ENCODE assay signal across 8 mouse cellular contexts in genomic region chr2:147012141-147012622, GRCm38 (mm10). TPM values are rescaled to one million over a fixed set of nuclear protein-coding genes. Genes with fewer than 3 reads are reported as not detected.
DNase-seq lines count a peak whose midpoint lies in the region; ATAC-seq lines count a peak whose summit lies in the region.

No protein-coding gene starts in this region.

- H3K9ac ChIP-seq in forebrain, embryonic 14.5 days (ENCODE audit: low read length): peak overlapping the region; percentile 93
- peak overlapping the region; percentile 88 for H3K9ac ChIP-seq in limb, embryonic 11.5 days (ENCODE audit: low read length)
- H3K9ac ChIP-seq in neural tube, embryonic 14.5 days (replicated peaks; ENCODE audit: low read depth, low read length): peak overlapping the region; percentile 83; the same call in 1 of the 2 replicates

- peak overlapping the region; percentile 83 for H3K4me3 ChIP-seq in forebrain, embryonic 14.5 days (ENCODE audit: low read depth, low read length)
- H3K4me3 ChIP-seq in limb, embryonic 11.5 days (ENCODE audit: low read depth, low read length): peak overlapping the region; percentile 66
- peak overlapping the region; percentile 92 for H3K4me3 ChIP-seq in neural tube, embryonic 14.5 days (ENCODE audit: low read depth, low read length)

- WGBS in forebrain, embryonic 14.5 days: 48% methylated on average over 7 of the region's 7 CpGs
- 49% methylated on average over 7 of the region's 7 CpGs for WGBS in limb, embryonic 11.5 days
- WGBS in neural tube, embryonic 14.5 days: 44% methylated on average over 7 of the region's 7 CpGs

- peak; percentile 5 for DNase-seq in layer of hippocampus, adult 9-11 months
- no peak for DNase-seq in layer of hippocampus, adult 8-10 months (ENCODE audit: low spot score in 2 of 2)
- DNase-seq in forebrain, embryonic 14.5 days (ENCODE audit: low spot score): no peak
- DNase-seq in limb, embryonic 11.5 days (ENCODE audit: low spot score): no peak
- DNase-seq in urinary bladder, postnatal 36 days (ENCODE audit: low spot score in 2 of 2): no peak
- no peak for DNase-seq in layer of hippocampus, adult 18-20 months (ENCODE audit: low spot score in 2 of 2)

- ATAC-seq in activated CD4-positive, CD25-positive, alpha-beta regulatory T cell, adult 4 months: peak; percentile 2
- ATAC-seq in forebrain, embryonic 14.5 days: 0 out of 2 replicates have a peak, but pooled peaks have one; percentile 0
- ATAC-seq in limb, embryonic 11.5 days (ENCODE audit: insufficient number of reproducible peaks, low FRiP score, low TSS enrichment, low read depth): no peak
- peak; percentile 2; the same call in 1 of the 2 replicates for ATAC-seq in neural tube, embryonic 14.5 days (ENCODE audit: low read depth)

- H3K4me2 ChIP-seq in forebrain, embryonic 14.5 days (ENCODE audit: low read length): peak overlapping the region; percentile 74
- H3K4me2 ChIP-seq in limb, embryonic 11.5 days (ENCODE audit: low read depth, severe bottlenecking): peak overlapping the region; percentile 66
- H3K4me2 ChIP-seq in neural tube, embryonic 14.5 days (ENCODE audit: low read depth, low read length): peak overlapping the region; percentile 55

- H3K27me3 ChIP-seq in forebrain, embryonic 14.5 days (replicated peaks; ENCODE audit: control insufficient read depth, insufficient read depth, low read length): no peaks in the 10 kb centered on the region
- no peaks in the 10 kb centered on the region for H3K27me3 ChIP-seq in limb, embryonic 11.5 days (ENCODE audit: control insufficient read depth, insufficient read depth, low read length)
- peaks cover 2% of the 10 kb centered on the region; the same call in 1 of the 2 replicates for H3K27me3 ChIP-seq in neural tube, embryonic 14.5 days (ENCODE audit: control insufficient read depth, insufficient read depth, low read length)

- peaks cover 14% of the 10 kb centered on the region for H3K4me1 ChIP-seq in forebrain, embryonic 14.5 days (ENCODE audit: control insufficient read depth, insufficient read depth, low read length)
- 0 out of 2 replicates have a peak, but pooled peaks cover 5% of the 10 kb centered on the region for H3K4me1 ChIP-seq in limb, embryonic 11.5 days (ENCODE audit: control insufficient read depth, insufficient read depth, low read length)
- H3K4me1 ChIP-seq in neural tube, embryonic 14.5 days (ENCODE audit: control insufficient read depth, insufficient read depth, low read length): peaks cover 14% of the 10 kb centered on the region; the same call in 1 of the 2 replicates

- peak overlapping the region; percentile 98 for H3K27ac ChIP-seq in forebrain, embryonic 14.5 days (ENCODE audit: low read depth, low read length)
- H3K27ac ChIP-seq in limb, embryonic 11.5 days (replicated peaks; ENCODE audit: low read depth, low read length): peak overlapping the region; percentile 88
- peak overlapping the region; percentile 97 for H3K27ac ChIP-seq in neural tube, embryonic 14.5 days (ENCODE audit: low read depth, low read length)

- H3K9me3 ChIP-seq in forebrain, embryonic 14.5 days (replicated peaks; ENCODE audit: control insufficient read depth, low read length): no peaks in the 10 kb centered on the region
- H3K9me3 ChIP-seq in limb, embryonic 11.5 days (ENCODE audit: control insufficient read depth, low read length): no peaks in the 10 kb centered on the region
- H3K9me3 ChIP-seq in neural tube, embryonic 14.5 days (ENCODE audit: control insufficient read depth, low read length): no peaks in the 10 kb centered on the region

- no peaks in the 10 kb centered on the region for H3K36me3 ChIP-seq in forebrain, embryonic 14.5 days (ENCODE audit: control insufficient read depth, insufficient read depth, low read length)
- no peaks in the 10 kb centered on the region for H3K36me3 ChIP-seq in limb, embryonic 11.5 days (ENCODE audit: control insufficient read depth, insufficient read depth, low read length)
- no peaks in the 10 kb centered on the region for H3K36me3 ChIP-seq in neural tube, embryonic 14.5 days (ENCODE audit: control insufficient read depth, insufficient read depth, low read length)

RNA-seq across cellular contexts. Expression of gene Xrn2, which starts 0.6 kb away (rescaled TPM):
- total RNA-seq in layer of hippocampus, adult 8-10 months (2022): 10 to 100 TPM; 43.8 to 53.6 (median 45.9) TPM
- 100 to 1,000 TPM; 173 to 239 TPM for polyA plus RNA-seq in activated CD4-positive, CD25-positive, alpha-beta regulatory T cell, adult 4 months (2017; shearing (Covaris generic))
- 93.4 and 101 TPM in 2 replicates for polyA plus RNA-seq in forebrain, embryonic 14.5 days (2014; fragmentation: Nextera tagmentation; extraction: Ambion mirVana)
- 112 and 117 TPM in 2 replicates for polyA plus RNA-seq in limb, embryonic 11.5 days (2014; fragmentation: Nextera tagmentation; extraction: Ambion mirVana)
- 85.9 and 99.7 TPM in 2 replicates for polyA plus RNA-seq in neural tube, embryonic 14.5 days (2014; fragmentation: Nextera tagmentation; extraction: Ambion mirVana)
- total RNA-seq in layer of hippocampus, adult 18-20 months (2021): 10 to 100 TPM; 40.3 to 40.7 TPM
